Mouse (Mus musculus): ENCODE measurements around the gene Iffo2.

The Iffo2 gene

GRCm38 (mm10) chr4:139646916-139647315, 116.6 kb downstream of the Iffo2 start:
- no peak for DNase-seq

- no peak for DNase-seq
Measured at GRCm38 (mm10) chr4:139650086-139650743, 119.9 kb downstream of the Iffo2 start.

- DNase-seq: peak; percentile 58
Measured at GRCm38 (mm10) chr4:139650907-139651306, 120.6 kb downstream of the Iffo2 start.

- DNase-seq: no peak
Measured at GRCm38 (mm10) chr4:139653238-139653637, 122.9 kb downstream of the Iffo2 start, which contains the start of gene Tas1r2. Tas1r2 (plus strand) TSS chr4:139653538.

GRCm38 (mm10) chr4:139661897-139662296, 131.5 kb downstream of the Iffo2 start:
- no peak for DNase-seq

- no peak for DNase-seq
Measured at GRCm38 (mm10) chr4:139667632-139668031, 137.3 kb downstream of the Iffo2 start.

GRCm38 (mm10) chr4:139669847-139670246, 139.5 kb downstream of the Iffo2 start:
- peak; percentile 52 for DNase-seq
